Mouse (Mus musculus): ENCODE measurements around the gene Chmp2a. TPM values are rescaled to one million over a fixed set of nuclear protein-coding genes. Genes with fewer than 3 reads are reported as not detected.

The Chmp2a gene
- polyA plus RNA-seq, 1 experiment from 2014 or later, result 157 TPM

DNA sequence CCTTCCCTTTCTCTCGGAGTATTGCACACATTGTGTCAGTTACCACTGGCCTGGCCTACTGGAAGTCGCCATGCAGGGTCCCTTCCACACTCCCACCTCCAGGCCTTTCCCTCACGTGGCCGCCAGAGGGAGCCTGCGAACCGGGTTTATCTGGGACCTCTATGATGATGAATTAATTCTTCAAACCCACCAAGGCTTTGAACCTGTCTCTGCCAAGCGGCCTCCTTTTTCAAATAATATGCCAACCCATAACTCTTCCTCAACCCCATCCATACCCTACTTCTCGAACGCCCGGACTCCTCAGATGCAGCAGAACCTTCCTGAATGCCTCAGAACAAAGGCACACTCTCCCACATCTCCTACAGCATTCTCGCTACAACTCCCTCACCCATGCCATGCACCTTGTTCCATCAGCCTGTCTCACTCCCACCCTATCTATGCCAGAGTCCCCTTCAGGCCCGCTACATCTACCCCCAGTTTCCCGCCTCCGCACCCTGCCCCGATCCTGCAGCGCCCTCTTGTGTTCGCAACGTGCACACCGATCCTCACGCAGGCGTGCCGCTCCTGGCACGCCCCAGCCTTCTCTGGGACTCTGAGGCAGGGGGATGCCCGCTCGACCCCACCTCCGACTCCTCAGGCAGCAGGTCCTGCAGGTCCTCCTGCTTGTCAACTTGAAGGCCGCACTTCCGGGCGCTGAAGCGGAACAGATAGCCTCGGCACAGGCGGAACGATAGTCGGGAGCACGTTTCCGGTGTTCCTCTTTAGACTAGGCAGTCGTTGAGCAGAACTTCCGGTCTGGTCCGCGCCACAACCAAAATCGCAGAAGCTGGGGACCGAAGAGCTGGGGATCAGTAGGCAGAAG is 25.2 kb downstream of the Chmp2a start:
- no peaks in the 10 kb centered on the region for H3K9me3 ChIP-seq (ENCODE audit: control insufficient read depth, low read length)
- peak overlapping the region; percentile 79 for H3K4me2 ChIP-seq (ENCODE audit: low read depth, low read length)
- ATAC-seq (ENCODE audit: low read depth), result peak; percentile 92
- peaks cover 6% of the 10 kb centered on the region; the same call in 1 of the 2 replicates for H3K4me1 ChIP-seq (replicated peaks; ENCODE audit: control insufficient read depth, insufficient read depth, low read length)
- H3K4me3 ChIP-seq (ENCODE audit: low read length), result peak overlapping the region; percentile 55
- no peaks in the 10 kb centered on the region; the same call in 1 of the 2 replicates for H3K27me3 ChIP-seq (ENCODE audit: control insufficient read depth, insufficient read depth, low read depth, low read length)
- peak overlapping the region; percentile 89 for H3K27ac ChIP-seq (ENCODE audit: low read length)
- under 1% methylated on average over 42 of the region's 42 CpGs for WGBS
- H3K36me3 ChIP-seq (ENCODE audit: control insufficient read depth, insufficient read depth, low read length), result peaks cover 15% of the 10 kb centered on the region
- peak overlapping the region; percentile 74 for H3K9ac ChIP-seq (ENCODE audit: low read length)

DNA sequence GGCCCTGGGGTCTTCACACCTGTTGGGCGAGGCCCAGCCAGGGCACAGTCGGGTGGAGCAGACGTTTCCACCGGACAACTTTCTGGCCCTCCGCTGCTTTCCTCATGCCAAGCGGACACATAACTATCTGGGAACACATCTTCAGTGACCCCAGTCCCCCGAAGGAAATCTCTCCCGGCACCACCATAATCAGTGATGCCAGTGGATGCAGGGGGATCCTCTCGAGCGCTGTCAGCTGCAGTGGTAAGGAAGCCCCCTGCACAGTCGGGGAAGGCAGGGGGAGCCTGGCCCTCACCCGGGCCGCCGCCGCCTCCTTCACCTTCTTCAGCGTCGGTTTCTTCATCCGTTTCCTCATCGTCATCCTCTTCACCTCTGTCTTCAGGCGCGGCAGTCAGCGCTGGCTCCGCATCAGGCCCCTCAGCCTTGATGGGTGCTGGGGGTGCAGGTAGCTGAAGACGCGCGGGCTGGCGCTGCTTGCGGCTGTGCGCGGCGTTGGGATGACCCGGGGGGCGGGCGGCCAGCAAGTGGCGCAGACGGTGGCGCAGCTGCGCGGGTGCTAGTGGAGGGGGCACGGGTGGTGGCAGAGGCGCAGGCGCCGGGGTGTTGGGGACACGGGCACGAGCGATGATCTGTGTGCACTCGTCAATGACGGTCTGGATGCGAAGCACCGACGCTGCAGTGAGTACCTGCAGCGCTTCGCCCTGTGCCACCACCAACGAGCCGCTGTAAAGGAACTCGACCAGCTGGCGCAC is 27.1 kb downstream of the Chmp2a start:
- WGBS, result 51% methylated on average over 55 of the region's 57 CpGs
- no peak overlapping the region for H3K27ac ChIP-seq (ENCODE audit: low read length)

DNA sequence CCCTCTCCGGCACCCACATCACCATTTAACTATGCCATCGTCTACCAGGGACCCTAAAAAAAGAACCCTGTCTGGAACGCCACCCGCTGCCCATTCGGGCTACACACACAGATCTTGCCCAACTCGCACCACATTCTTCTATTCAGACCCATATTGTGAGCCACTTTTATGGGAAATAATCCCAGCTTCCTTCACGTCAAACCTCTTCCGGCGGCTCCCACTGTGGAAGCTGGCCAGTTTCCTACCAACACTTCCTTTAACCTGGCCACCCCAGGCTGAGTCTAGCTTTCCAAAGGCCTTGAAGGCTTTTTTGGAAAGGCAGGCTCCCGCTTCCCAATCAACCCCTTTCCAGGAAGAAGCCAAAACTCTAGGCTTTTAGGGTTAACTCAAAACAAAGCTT is 28.1 kb downstream of the Chmp2a start:
- Histone ChIP-seq H3K27me3 (ENCODE audit: control insufficient read depth, insufficient read depth, low read depth, low read length) (no peaks in the 10 kb centered on the region; the same call in 1 of the 2 replicates), H3K27ac (ENCODE audit: low read length) (no peak overlapping the region), H3K36me3 (ENCODE audit: control insufficient read depth, insufficient read depth, low read length) (peaks cover 15% of the 10 kb centered on the region), H3K9ac (ENCODE audit: low read length) (no peak overlapping the region), H3K4me2 (ENCODE audit: low read depth, low read length) (no peak overlapping the region), H3K4me3 (ENCODE audit: low read length) (no peak overlapping the region), H3K9me3 (ENCODE audit: control insufficient read depth, low read length) (no peaks in the 10 kb centered on the region), H3K4me1 (replicated peaks; ENCODE audit: control insufficient read depth, insufficient read depth, low read length) (peaks cover 6% of the 10 kb centered on the region; the same call in 1 of the 2 replicates)
- no peak for ATAC-seq (ENCODE audit: low read depth)
- WGBS, result 85% methylated on average over 10 of the region's 10 CpGs

More for the DNA sequence above, 27.1 kb downstream of the Chmp2a start:
- 0 out of 2 replicates have a peak overlapping the region, but pooled peaks have one; percentile 14 for H3K9ac ChIP-seq (ENCODE audit: low read length)
- no peaks in the 10 kb centered on the region; the same call in 1 of the 2 replicates for H3K27me3 ChIP-seq (ENCODE audit: control insufficient read depth, insufficient read depth, low read depth, low read length)
- ATAC-seq (ENCODE audit: low read depth), result no peak
- peaks cover 15% of the 10 kb centered on the region for H3K36me3 ChIP-seq (ENCODE audit: control insufficient read depth, insufficient read depth, low read length)
- no peaks in the 10 kb centered on the region for H3K9me3 ChIP-seq (ENCODE audit: control insufficient read depth, low read length)
- H3K4me1 ChIP-seq (replicated peaks; ENCODE audit: control insufficient read depth, insufficient read depth, low read length), result peaks cover 6% of the 10 kb centered on the region; the same call in 1 of the 2 replicates
- no peak overlapping the region for H3K4me2 ChIP-seq (ENCODE audit: low read depth, low read length)
- no peak overlapping the region for H3K4me3 ChIP-seq (ENCODE audit: low read length)

DNA sequence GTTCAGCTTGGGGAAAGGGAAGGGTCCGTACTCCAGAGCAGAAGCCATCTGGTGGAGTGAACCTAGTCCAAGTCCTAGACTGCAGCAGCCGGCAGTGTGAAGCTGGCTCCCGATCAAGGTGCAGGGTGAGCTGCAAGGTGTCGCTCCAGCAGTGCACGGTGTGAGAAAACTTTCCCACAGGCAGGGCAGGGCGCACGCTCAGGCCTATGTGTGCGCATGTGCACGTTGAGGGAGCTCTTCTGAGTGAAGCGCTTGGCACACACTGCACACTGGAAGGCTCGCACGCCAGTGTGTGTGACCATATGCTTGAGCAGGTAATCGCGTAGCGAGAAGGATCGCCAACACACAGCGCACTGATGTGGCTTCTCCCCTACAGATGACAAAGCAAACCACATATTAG is 28.6 kb downstream of the Chmp2a start:
- H3K9ac ChIP-seq (ENCODE audit: low read length), result no peak overlapping the region
- 88% methylated on average over 17 of the region's 17 CpGs for WGBS
- peaks cover 15% of the 10 kb centered on the region for H3K36me3 ChIP-seq (ENCODE audit: control insufficient read depth, insufficient read depth, low read length)
- H3K4me2 ChIP-seq (ENCODE audit: low read depth, low read length), result no peak overlapping the region
- no peaks in the 10 kb centered on the region; the same call in 1 of the 2 replicates for H3K27me3 ChIP-seq (ENCODE audit: control insufficient read depth, insufficient read depth, low read depth, low read length)
- no peak overlapping the region for H3K27ac ChIP-seq (ENCODE audit: low read length)
- H3K4me3 ChIP-seq (ENCODE audit: low read length), result no peak overlapping the region
- H3K4me1 ChIP-seq (replicated peaks; ENCODE audit: control insufficient read depth, insufficient read depth, low read length), result peaks cover 6% of the 10 kb centered on the region; the same call in 1 of the 2 replicates
- H3K9me3 ChIP-seq (ENCODE audit: control insufficient read depth, low read length), result no peaks in the 10 kb centered on the region
- no peak for ATAC-seq (ENCODE audit: low read depth)

DNA sequence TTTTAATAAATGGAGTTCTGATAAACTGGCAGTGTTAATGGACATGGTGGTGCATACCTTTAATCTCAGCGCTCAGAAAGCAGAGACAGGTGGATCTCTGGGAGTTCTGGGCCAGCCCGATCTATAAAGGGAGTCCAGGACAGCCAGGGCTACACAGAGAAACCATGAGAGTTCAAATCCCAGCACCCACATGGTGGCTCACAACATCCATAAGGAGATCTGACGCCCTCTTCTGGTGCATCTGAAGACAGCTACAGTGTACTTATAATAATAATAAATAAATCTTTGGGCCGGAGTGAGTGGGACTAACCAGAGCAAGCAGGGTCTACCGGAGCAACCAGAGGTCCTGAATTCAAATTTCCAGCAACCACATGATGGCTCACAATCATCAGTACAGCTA is 31.2 kb downstream of the Chmp2a start:
- H3K36me3 ChIP-seq (ENCODE audit: control insufficient read depth, insufficient read depth, low read length), result peaks cover 15% of the 10 kb centered on the region
- H3K9ac ChIP-seq (ENCODE audit: low read length), result no peak overlapping the region
- no peak for ATAC-seq (ENCODE audit: low read depth)
- H3K27ac ChIP-seq (ENCODE audit: low read length), result no peak overlapping the region
- no peaks in the 10 kb centered on the region; the same call in 1 of the 2 replicates for H3K27me3 ChIP-seq (ENCODE audit: control insufficient read depth, insufficient read depth, low read depth, low read length)
- no peaks in the 10 kb centered on the region for H3K9me3 ChIP-seq (ENCODE audit: control insufficient read depth, low read length)
- no peaks in the 10 kb centered on the region; the same call in 1 of the 2 replicates for H3K4me1 ChIP-seq (replicated peaks; ENCODE audit: control insufficient read depth, insufficient read depth, low read length)
- 66% methylated on average over 5 of the region's 5 CpGs for WGBS
- no peak overlapping the region for H3K4me2 ChIP-seq (ENCODE audit: low read depth, low read length)
- no peak overlapping the region for H3K4me3 ChIP-seq (ENCODE audit: low read length)

DNA sequence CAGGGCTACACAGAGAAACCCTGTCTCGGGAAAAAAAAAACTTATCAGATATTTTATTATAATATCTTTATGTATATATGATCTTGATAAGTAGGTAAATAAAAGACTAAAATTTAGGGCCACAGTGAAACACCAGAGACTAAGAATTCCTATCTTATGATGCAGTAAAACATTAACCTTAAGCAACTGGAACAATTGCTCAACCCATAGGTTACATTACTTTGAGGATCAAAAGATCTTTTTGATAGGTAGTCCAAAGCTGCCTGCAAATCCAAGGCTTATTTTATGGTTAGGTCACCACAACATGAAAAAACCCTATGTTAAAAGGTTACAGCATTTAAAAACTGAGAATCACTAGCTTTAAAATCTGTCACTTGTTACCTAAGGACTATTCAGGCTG is 33.0 kb downstream of the Chmp2a start:
- Histone ChIP-seq H3K27me3 (ENCODE audit: control insufficient read depth, insufficient read depth, low read depth, low read length) (no peaks in the 10 kb centered on the region), H3K9me3 (ENCODE audit: control insufficient read depth, low read length) (no peaks in the 10 kb centered on the region), H3K4me2 (ENCODE audit: low read depth, low read length) (no peak overlapping the region), H3K9ac (ENCODE audit: low read length) (no peak overlapping the region), H3K36me3 (ENCODE audit: control insufficient read depth, insufficient read depth, low read length) (peaks cover 9% of the 10 kb centered on the region), H3K4me1 (replicated peaks; ENCODE audit: control insufficient read depth, insufficient read depth, low read length) (no peaks in the 10 kb centered on the region), H3K4me3 (ENCODE audit: low read length) (no peak overlapping the region), H3K27ac (ENCODE audit: low read length) (no peak overlapping the region)
- ATAC-seq (ENCODE audit: low read depth), result no peak
- WGBS, result 60% methylated on average over 1 of the region's 1 CpGs

DNA sequence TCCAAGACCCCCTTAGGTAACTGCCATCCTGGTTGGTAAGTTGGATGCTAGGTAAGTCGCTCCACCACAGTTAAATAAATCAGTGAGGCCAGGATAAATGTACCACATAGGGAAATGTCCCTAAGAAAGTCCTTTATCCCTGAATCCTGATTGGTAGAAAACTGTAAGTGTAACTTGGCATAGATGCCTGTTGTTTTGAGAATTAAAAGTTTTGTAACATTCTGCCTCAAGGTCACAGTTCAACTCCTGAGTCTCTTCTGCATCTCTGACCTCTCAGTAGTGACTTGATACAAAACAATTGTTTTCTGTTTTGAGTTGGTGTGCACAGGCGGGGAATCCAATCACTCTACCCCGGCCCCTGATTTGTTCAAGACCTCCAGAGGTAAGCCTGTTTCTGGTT is 35.8 kb downstream of the Chmp2a start, which contains the start of gene Trim28:
TSS of gene Trim28 (plus strand) at position 264 of the 400 bp plus-strand sequence.
- no peak within 1 kb of the TSS for H3K9ac ChIP-seq (ENCODE audit: low read length)
- H3K36me3 ChIP-seq (ENCODE audit: control insufficient read depth, insufficient read depth, low read length), result no peaks in the 10 kb centered on the region
- H3K27me3 ChIP-seq (ENCODE audit: control insufficient read depth, insufficient read depth, low read depth, low read length), result no peaks in the 10 kb centered on the region
- no peaks in the 10 kb centered on the region for H3K4me1 ChIP-seq (replicated peaks; ENCODE audit: control insufficient read depth, insufficient read depth, low read length)
- H3K27ac ChIP-seq (ENCODE audit: low read length), result no peak within 1 kb of the TSS
- H3K4me3 ChIP-seq (ENCODE audit: low read length), result no peak within 1 kb of the TSS
- H3K4me2 ChIP-seq (ENCODE audit: low read depth, low read length), result no peak within 1 kb of the TSS
- ATAC-seq (ENCODE audit: low read depth), result no peak
- WGBS, result 88% methylated on average over 3 of the region's 3 CpGs
- no peaks in the 10 kb centered on the region for H3K9me3 ChIP-seq (ENCODE audit: control insufficient read depth, low read length)

DNA sequence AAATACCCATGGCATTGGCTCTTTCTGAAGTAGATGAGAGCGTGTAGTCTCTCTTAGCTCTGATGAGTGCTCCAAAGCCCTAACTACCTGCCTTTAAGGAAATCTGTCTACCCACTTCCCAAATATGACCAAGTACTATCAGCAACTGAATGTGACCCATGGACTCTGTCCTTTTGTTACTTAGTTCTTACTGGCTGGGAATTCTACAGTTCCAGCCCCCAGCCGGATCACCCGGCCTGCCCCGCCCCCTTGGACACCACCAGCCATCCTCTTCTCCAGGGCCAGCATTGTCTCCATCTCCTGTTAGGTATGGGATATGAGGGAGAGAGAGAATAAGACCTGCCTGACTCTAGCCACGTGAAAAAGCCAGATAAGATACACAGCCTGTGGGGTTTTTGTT is 36.6 kb downstream of the Chmp2a start, which contains the start of gene Slc27a5:
TSS of gene Slc27a5 (minus strand) at position 140 of the 400 bp plus-strand sequence.
- Histone ChIP-seq H3K4me2 (ENCODE audit: low read depth, low read length) (no peak within 1 kb of the TSS), H3K27me3 (ENCODE audit: control insufficient read depth, insufficient read depth, low read depth, low read length) (no peaks in the 10 kb centered on the region), H3K9ac (ENCODE audit: low read length) (no peak within 1 kb of the TSS), H3K9me3 (ENCODE audit: control insufficient read depth, low read length) (no peaks in the 10 kb centered on the region), H3K27ac (ENCODE audit: low read length) (no peak within 1 kb of the TSS), H3K36me3 (ENCODE audit: control insufficient read depth, insufficient read depth, low read length) (no peaks in the 10 kb centered on the region), H3K4me1 (replicated peaks; ENCODE audit: control insufficient read depth, insufficient read depth, low read length) (no peaks in the 10 kb centered on the region), H3K4me3 (ENCODE audit: low read length) (no peak within 1 kb of the TSS)
- 70% methylated on average over 5 of the region's 5 CpGs for WGBS
- ATAC-seq (ENCODE audit: low read depth), result no peak

DNA sequence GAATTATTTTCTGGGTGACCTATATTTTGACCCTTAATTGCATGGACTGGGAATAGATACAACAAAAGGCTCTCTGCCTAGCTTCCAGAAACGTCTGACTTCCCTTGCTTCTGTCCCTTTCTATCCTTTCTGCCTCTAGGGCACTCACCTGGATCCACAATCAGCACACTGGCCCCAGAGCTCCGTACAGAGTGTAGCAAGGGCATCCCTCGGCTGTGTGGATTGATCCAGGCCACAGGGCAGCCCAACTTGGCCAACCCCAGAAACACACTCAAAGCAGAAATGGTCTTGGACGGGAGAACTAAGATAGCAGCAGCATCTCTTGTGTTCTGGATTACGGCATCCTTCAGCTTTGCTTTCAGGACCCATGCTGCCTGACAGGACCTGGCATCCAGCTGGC is 37.4 kb downstream of the Chmp2a start:
- Histone ChIP-seq H3K9ac (ENCODE audit: low read length) (no peak overlapping the region), H3K27ac (ENCODE audit: low read length) (no peak overlapping the region), H3K4me3 (ENCODE audit: low read length) (no peak overlapping the region), H3K27me3 (ENCODE audit: control insufficient read depth, insufficient read depth, low read depth, low read length) (no peaks in the 10 kb centered on the region), H3K9me3 (ENCODE audit: control insufficient read depth, low read length) (no peaks in the 10 kb centered on the region), H3K36me3 (ENCODE audit: control insufficient read depth, insufficient read depth, low read length) (no peaks in the 10 kb centered on the region), H3K4me2 (ENCODE audit: low read depth, low read length) (no peak overlapping the region), H3K4me1 (replicated peaks; ENCODE audit: control insufficient read depth, insufficient read depth, low read length) (no peaks in the 10 kb centered on the region)
- WGBS, result 66% methylated on average over 5 of the region's 5 CpGs
- ATAC-seq (ENCODE audit: low read depth), result no peak

All from lung, embryonic 16.5 days (tissue).